Mouse (Mus musculus) adrenal gland, postnatal 10 days (tissue): ENCODE measurements around the gene Zfp462. TPM values are rescaled to one million over a fixed set of nuclear protein-coding genes. Genes with fewer than 3 reads are reported as not detected.
A peak's percentile ranks its signal among the peaks of the same experiment; 100 is the strongest.

Experiments used
- DNase-seq: peaks from one replicate; pipeline ENCODE4 v3.0.0; 2021; ENCODE audit warnings: mixed read lengths
- total RNA-seq, 2 experiments: library from RNA; stranded (reverse); gene quantifications; 2 replicates each; pipeline ENCODE4 v1.2.3; 2021

Gene Zfp462
- total RNA-seq, 2 experiments from 2014 or later = 36.5 to 49.0 TPM

DNA sequence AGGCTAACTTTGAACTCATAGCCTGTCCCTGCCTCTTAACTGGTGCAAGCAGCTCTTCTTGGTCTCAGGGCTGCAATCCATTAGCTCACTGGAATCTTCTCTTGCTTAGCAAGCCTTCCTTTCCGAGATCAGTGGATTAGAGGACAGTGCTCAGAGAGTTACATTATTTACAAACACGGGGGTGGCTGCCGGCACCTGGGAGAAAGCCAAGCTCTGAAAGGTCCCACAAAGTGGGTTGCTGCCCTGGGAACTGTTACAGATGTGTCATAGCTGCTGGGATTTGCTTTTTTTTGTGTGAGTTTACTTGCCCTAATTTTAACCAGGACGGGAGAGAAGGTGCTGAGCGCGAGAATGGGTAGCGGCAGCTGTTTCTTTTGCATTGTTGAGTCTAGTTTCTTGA, 102.4 kb downstream of the Zfp462 start:
- no peak for DNase-seq

DNA sequence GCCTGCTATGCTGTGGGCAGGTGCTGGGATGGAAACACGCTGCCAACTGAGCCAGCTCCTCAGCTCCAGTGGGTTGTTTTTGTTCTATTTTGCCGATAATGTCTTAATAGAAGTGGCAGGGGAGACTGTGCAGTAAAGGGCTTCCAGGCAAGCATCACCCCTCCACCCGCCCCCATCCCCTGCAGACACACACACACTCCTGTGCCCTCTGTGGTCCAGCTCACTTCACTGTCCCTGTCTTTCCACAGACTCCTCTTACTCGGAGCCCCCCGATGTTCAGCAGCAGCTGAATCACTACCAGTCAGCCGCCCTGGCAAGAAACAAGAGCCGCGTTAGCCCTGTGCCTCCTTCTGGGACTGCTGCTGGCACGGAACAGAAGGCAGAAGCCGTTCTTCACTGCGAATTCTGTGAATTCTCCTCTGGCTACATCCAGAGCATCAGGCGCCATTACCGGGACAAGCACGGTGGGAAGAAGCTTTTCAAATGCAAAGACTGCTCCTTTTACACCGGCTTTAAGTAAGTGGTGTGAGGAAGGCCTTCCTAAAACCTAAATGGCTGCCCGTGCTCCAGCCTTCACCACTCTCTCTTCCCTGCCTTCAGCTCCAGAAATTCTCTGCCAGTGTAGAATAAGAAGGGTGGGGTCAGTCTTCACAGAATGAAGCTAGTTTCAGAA, 105.2 kb downstream of the Zfp462 start:
- no peak for DNase-seq

DNA sequence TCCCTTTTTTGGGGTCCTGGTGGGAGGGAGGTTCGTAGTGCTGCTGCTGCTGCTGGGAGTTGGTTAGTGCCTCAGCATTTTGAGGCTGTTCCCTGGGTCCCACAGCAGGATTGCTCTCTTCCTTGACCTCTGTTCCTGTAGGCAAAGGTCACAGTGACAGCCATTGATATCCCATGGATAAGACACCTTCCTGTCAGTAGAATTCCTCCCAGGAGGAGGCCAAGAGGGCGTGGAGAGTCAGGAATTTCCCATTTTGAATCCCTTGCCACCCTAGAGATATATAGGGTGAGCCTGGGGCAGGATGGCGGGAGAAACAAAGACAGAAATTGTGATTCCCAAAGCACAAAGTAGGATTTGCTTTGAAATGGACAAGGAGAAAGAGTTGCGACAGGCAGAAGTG, 106.5 kb downstream of the Zfp462 start:
- no peak for DNase-seq

DNA sequence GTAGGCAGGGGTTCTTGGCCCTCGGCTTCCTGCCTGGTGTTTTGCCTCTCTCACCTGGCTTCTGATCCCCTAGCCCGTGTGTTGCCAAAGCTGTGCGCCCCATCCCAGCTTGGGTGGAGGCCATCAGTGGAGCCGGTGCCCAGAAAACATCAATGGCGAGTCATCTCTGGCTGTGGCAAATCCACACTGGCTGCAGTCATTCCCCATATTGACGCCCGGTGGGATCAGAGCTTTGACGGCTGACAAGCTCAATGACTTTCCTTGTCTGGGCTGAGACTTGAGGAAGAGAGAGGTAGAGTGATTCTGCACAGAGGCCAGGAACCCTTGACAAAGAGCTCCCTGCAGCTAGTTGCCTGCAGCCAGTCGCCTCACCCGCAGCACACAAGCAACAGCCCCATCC, 107.8 kb downstream of the Zfp462 start:
- no peak for DNase-seq

DNA sequence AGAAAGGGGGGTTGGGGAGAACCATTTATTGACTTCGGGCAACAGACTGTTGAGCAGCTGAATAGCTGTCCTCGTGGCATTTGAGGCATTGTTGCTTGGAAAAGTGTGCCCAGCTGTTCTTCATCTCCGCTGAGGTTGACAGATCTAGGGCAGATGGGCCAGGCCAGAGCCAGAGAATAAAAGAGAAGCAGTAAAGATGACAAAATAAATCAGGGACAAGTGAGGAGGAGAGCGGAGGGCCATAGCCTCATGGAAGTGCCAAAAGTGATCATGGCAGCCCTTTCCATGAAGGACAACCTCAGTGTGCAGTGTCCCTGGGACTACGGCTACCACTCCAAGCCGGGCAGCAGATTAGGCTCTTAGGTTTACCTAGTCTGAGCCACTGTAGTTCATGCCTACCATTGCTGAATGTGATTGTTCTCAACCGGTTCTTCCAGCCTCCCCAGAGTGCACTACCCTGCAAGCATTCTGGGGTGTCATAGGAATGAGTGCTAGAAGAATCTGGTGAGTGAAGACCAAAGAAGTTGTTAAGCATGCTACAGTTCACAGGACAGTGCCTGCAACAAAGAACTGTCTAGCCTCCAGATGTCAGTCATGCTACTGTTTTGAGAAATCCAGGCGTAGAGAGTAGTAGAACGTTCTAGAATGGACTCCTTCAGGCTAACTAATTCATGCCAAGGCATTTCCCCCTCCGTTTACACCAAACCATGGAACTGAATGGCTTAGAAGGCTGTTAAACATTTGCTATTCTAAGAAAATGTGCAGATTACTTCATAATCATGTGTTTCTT, 113.0 kb downstream of the Zfp462 start:
- peak; percentile 51 for DNase-seq

DNA sequence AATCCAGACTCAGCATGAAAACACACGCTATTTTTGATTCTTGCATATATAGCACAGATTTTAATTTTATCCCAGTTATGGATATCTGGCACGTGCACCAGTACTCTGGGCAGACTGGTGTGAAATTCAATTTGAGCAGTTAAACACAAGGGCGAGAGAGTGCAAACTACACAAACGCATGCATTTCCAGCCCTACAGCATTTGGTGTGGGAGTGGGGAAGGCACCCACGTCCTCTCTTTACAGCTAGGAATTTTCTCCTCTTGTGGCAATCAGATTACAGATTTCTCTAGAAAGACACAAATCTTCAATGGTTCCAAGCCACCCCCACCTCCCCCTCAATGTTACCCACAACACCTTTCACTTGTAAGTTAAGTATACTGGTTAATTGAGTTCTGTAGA, 114.1 kb downstream of the Zfp462 start:
- DNase-seq = no peak

DNA sequence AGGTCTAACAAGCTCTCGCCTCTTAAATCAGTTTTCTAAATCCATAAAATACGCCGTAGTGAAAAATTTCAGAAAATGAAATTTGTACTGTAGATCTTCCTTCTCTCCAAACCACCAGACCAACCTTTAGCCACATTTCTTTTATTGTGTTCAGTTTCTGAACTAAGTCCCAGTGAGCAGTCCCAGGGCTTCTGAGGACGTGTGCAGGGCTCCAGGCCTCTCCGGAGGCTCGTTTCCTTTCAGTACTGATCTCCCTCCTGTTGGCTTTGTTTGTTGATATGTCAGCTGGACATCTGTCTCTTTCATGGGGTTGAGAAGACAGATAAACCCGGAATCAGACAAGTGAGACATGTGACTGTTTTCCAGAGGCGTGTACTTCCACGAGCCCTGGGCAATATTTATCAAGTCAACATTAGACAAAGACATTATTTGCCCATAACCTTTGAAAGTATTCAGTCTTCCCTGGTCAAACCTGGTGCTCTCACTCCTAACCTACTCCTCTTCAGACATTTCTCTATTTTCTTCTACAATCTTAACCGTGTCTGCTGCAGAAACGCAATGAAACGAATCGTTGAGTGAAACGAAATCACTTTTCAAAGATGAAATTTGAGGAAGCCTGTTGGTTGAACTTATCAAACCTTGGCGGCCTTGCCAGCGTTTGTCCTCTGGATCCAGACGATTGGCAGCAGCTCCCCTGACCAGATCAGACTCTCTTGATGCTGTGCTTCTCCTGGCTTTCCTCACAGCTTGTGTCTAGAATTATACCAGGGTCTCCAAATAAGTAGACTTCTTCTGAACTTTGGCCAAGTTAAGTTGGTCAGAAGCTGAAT, 121.7 kb downstream of the Zfp462 start:
- DNase-seq = no peak

DNA sequence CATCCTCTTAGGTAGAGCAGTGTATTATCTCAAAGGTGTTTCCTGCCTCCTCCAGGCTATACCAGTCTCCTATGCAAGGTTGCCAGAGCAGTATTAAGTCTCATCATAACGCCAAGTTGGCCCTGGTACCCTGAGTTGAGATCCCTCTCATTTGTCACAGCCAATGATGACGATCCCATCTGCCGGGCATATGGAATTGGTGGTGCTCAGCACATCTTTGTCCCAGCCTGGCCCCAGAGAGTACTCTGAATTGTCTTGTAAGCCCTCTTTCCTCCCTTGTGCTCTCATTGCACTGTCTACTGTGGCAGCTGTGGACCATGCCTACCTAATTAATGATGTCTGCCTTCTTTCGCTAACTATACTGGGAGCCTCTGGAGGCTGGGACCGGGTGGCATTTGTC, 126.7 kb downstream of the Zfp462 start:
- DNase-seq = no peak

DNA sequence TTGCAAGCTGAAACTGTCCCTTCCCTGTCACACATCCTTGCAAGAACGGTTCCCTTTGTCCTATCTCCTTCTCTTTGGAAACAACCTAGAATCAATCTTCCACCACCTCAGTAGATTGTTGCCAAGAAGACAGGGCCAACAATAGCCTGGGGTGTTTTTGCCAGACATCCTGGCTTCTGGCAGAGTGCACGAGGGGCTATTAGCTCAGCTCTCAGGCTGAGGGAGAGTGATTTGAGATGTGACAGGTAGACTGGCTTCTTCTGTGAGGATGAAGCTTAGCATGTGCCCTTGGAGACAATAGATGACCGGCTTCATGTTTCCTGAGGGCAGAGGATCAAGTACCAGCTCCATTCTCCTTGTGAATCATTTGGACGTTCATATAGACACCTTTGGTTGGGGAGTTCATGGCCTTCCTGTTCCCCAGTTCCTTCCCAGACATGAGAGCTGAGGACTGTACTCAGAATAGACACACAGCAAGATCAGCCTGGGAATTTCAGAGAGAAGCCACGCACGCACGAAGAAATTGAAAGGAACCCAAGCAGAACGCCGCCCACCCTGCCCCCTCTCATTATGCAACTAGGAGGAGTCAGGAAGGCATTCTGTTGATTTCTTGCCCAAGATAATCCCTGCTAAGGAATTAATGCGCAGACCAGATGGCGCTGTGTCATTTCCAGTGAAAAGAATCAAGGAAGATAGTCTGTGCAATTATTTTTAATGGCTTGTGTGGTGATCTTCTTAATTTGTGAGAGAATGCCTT, 132.5 kb downstream of the Zfp462 start:
- DNase-seq = peak; percentile 27

DNA sequence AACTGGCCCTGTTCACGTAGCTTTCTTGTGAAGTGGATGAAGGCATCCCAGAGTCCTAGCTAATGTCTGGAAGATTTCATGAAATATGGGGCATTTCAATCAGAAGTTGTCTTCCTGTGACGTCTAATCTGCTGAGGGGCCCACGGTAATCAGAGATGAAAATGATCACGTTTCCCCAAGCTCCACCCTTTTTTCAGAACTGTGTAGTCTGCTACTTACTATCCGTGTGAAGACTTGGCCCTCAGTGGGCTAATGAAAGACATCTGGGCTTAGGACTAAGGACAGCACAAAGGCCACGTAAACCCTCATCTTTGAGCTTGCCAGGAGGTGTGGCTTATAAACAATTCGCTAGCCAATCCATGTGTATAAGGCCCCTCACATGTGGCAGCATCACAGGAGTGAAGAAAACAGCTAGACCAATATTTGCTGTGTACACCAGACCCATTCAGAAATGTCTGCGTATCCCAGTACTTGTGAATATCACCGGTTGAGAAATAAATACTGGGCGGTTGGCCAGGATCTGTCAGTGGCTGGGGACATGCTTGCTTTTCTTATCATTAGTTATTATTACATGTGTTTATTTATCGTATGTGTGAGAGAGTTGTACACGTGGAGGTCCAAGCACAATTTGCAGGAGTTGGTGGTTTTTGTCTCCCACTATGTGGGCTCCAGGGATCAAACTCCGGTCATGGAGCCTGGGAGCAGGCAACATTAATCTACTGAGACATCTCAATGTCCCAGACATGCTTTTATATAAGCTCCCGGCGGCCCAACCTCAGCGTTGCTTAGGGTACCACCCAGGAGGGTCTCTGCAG, 133.3 kb downstream of the Zfp462 start:
- DNase-seq = peak; percentile 60

DNA sequence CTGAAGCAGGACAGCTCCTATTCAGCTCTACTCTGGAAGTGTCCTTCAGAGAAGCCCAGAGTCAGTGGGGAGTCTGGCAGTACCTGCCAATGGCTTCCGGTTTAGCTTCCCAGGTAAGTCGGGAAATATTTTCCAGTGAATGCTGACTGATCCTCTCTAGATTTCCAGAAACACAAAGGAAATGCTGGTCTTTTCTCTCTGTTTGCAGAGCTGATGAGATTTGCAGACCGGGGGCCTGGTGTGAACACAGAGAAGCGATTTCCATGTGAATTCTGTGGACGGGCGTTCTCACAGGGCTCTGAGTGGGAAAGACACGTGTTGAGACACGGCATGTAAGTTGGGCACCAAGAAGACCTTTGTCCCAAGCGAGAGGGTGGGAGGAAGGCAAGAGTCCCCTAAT, 134.2 kb downstream of the Zfp462 start:
- DNase-seq = no peak

DNA sequence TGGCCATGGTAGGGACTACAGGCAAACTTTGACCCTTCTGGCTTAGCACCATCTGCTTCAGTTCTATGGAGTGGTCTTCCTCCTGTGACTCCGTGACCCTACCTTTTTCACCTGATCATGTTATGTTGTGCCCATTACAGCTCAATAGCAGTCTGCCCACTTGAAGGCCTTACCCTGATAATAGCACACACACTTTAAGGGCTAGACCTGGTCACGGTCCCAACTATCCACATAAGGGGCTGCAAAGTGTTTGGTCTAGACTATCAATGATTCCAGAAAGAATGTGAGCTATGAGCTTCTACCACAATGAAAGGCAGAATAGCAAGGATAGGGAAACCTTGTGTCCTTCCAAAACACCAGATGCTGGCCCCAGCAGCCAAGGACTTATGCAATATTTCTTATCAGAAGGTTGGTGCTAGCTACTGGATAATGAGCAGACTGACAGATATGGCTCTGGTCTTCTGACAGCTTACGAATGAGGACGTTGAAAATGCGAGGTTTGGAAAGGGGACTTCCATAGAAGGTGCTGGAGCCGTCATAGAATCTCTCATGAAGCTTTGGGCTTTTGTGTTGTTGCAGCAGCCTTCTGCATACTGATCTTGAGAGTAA, 139.3 kb downstream of the Zfp462 start:
- DNase-seq = no peak

DNA sequence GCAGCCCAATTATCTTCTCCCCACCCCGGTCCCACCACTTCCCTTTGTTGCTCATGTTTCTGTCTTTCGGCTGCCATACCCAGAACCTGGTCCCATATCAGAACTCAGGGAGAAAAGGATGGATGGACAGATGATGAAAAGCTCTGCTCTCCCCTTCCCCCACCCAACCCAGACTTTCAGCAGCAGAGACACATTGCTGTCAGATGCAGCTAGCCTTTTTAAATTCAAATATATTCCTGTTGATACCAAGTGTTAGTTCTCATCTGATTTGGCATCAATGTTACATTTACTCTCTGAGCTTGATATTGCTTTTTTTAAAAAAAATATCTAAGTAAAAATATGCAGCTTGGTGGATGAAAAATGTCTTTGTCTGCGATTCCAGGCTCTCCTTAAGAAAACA, 143.3 kb downstream of the Zfp462 start:
- no peak for DNase-seq

DNA sequence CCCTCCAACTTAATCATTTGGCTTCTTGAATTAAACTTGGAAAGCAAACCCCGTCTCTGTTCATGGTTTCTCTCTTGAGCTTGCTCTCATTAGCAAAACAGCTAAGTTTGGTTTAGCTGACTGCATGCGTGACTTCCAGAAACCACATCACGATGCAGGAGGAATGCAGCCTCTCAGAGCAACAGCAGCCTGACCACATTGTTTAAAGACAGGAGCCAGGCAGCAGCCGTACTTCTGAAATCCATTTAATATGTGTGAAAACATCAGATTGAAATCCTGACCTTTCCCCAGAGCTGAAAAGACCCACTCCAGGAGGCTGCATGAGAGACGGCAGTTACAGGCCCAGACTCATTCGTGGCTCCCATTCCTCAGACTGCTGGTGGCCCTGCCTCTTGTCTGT, 144.1 kb downstream of the Zfp462 start:
- DNase-seq = no peak

DNA sequence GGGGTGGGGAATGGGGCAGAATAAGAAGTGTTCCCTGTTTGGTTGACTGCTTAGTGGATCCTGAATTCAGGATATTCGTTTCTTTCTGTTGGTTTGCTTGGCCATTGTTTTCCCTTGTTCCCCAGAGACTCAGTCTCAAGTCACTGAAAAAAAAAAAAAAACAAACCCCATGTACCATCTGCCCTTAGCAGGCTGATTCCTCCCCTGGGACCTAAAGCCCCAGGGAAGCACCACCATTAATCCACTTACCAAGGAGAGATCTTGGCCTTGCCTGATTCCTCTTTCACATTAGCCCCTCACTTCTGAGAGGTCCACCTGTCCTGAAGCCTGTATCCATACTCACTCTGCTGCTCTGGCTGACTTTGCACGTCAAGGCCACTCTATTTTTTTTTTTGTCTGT, 152.3 kb downstream of the Zfp462 start:
- DNase-seq = no peak

DNA sequence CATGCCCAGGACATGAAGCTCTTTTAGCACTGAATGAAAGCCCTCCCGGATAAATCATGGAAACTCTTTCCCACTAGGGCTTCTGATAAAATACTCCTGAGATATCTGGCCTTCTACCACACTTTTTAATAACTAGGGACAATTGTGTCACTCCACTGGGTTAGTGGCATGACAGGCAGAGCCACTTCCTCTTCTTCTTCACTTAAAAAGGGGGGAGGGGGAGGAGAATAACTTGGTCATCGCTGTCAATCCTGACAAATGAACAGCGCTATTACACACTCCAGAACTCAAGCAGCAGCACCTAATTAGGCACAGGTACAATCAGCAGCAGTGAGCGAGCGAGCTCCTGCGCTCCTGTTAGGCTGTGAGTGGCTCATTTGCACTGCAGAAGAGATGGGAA, 153.5 kb downstream of the Zfp462 start:
- DNase-seq = no peak

DNA sequence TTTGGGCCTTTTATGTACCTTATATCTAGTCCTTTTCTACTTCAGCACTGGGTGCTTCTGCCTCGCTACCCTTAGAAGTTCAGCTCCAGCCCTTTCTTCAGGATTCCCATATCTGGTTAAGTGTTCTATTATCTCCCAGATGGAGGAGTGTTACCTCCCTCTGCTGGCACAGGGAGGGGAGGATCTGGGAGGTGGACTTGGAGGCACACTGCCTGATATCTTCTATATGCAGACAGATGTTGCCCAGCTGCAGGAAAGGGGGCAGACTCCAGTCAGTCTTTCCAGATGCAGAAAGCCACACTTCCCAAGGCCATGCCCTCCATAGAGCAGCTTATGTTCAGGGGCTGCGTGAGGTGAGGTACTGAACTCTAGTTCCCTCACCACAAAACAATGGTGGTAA, 156.0 kb downstream of the Zfp462 start:
- DNase-seq = peak; percentile 28

DNA sequence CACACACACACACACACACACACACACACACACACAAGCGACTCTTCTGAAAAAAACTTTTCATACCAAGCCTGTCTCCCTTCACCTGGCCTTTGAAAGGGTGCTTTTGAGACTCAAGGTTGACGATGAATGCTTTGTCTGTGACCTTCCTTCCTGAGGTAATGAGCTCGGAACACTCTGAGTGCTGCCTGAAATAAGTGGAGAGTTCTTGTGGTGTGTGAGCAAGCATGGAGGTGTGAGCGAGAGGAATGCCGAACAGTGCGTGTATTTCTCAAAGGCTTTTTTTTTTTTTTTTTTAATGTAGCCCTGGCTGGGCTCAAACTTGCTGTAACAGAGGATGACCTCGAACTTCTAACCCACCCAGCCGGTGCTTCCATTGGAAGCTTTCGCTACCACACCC, 156.8 kb downstream of the Zfp462 start:
- no peak for DNase-seq

DNA sequence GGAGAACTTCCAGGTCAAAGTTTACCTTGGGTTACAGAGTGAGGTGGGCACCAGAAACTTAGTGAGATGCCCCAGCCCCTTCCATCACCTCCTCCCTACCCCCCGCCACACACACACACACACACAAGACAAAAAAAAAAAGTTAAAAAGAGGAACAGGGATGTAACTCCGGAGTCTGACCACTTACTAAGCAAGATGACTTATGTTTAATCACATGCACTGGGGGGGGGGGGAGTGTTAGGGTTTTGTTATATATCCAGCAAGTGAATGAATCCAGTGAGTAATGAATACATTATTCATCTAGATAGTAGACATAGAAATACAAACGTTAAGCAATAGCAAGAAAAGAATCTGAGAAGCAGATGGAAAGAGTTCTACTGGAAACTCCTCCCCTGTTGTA, 157.5 kb downstream of the Zfp462 start:
- no peak for DNase-seq

DNA sequence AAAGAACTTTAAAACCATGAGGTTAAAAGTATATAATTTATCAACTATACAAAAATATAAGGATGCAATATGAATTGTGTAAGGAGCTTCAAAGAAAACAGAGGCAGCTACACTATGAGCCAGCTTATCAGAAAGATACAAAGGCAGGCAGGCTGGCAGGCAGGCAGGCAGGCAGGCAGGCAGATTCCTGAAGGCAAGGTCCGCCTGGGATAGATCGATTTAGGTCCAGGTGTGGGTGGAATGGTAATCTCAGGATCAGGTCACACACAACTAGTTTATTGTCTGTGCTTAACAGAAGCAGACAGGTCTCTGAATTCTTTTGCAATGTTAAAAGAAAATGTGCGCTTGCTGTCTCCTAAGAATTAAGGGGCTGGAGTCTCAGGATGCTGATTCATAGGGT, 158.7 kb downstream of the Zfp462 start:
- DNase-seq = no peak

DNA sequence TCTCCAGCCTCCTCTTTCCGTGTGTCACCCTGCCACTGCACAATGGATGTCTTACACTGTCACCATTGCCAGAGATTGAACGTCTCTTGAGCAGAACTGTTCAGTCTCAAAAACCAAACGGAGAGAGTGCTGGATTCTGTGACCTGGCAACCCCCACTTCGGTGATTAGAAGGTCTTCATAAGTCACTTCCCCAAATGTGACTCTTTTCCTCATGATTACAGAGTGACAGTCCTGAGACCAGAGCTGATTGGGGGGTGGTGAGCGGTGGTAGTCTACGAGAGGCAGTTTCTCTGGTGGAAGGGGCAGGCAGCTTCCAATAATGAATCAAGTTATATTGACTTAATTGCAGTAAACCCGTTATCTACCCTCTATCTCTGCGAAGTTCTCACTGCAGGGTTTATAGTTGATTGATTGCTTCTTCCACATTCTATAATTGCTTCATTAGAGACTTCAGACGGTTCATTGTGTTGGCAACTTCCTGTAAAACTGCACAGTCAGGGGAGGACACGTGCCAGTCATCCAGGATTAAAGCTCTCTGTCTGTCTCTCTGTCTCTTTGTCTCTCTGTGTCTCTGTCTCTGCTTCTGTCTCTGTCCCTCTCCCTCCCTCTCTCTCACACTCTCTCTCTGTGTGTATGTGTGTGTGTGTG, 173.1 kb downstream of the Zfp462 start:
- DNase-seq = no peak
